Mouse (Mus musculus) limb, embryonic 13.5 days (tissue): Measurements from ENCODE around the gene 4930451I11Rik. TPM values are rescaled to one million over a fixed set of nuclear protein-coding genes. Genes with fewer than 3 reads are reported as not detected.

Experiments used
- ATAC-seq: fragments of 200-750 bp; cut with Nextera tagmentation; 2 replicates; pipeline ENCODE4 v1.8.0; 2017; ENCODE audit warnings: low read depth, moderate number of reproducible peaks, moderate TSS enrichment; ENCODE audit not compliant: low FRiP score
- H3K27ac ChIP-seq: fragments of 300-500 bp; sonication (generic); 2 replicates; pipeline ENCODE4 v1.5.1; 2015; ENCODE audit warnings: inconsistent platforms, mild to moderate bottlenecking, moderate library complexity
- H3K27me3 ChIP-seq: fragments of 300-500 bp; sonication (generic); 2 replicates; pipeline ENCODE4 v1.6.1; 2015; ENCODE audit warnings: mild to moderate bottlenecking, inconsistent platforms
- H3K36me3 ChIP-seq: fragments of 300-500 bp; sonication (generic); 2 replicates; pipeline ENCODE4 v1.6.1; 2015; ENCODE audit warnings: inconsistent platforms, mild to moderate bottlenecking, moderate library complexity
- H3K4me1 ChIP-seq: fragments of 300-500 bp; sonication (generic); 2 replicates; pipeline ENCODE4 v1.6.1; 2015; ENCODE audit warnings: inconsistent platforms
- H3K4me2 ChIP-seq: fragments of 300-500 bp; sonication (generic); replicated peaks from 2 replicates; pipeline ENCODE4 v1.6.1; 2015; ENCODE audit warnings: inconsistent platforms, mild to moderate bottlenecking, moderate library complexity
- H3K4me3 ChIP-seq: fragments of 300-500 bp; sonication (generic); 2 replicates; pipeline ENCODE4 v1.5.1; 2015; ENCODE audit warnings: moderate library complexity, mild to moderate bottlenecking, inconsistent platforms
- H3K9ac ChIP-seq: fragments of 300-500 bp; sonication (generic); 2 replicates; pipeline ENCODE4 v1.6.1; 2015; ENCODE audit warnings: mild to moderate bottlenecking, inconsistent platforms
- H3K9me3 ChIP-seq: fragments of 300-500 bp; sonication (generic); 2 replicates; pipeline ENCODE4 v1.6.1; 2016; ENCODE audit warnings: inconsistent platforms
- WGBS: fragments of 180-500 bp; shearing (Covaris S2); methylation state at CpG from one replicate; pipeline ENCODE4 v1.1.7; 2015; 5-methylcytosine and 5-hydroxymethylcytosine counted together
- polyA plus RNA-seq: library from polyadenylated mRNA; unstranded; fragments of >200 nt; fragmentation: Nextera tagmentation; extraction: Ambion mirVana; gene quantifications from 2 replicates; pipeline ENCODE4 v1.2.1, GENCODE M21; 2015

The 4930451I11Rik gene
- not detected in 2 replicates for polyA plus RNA-seq

DNA sequence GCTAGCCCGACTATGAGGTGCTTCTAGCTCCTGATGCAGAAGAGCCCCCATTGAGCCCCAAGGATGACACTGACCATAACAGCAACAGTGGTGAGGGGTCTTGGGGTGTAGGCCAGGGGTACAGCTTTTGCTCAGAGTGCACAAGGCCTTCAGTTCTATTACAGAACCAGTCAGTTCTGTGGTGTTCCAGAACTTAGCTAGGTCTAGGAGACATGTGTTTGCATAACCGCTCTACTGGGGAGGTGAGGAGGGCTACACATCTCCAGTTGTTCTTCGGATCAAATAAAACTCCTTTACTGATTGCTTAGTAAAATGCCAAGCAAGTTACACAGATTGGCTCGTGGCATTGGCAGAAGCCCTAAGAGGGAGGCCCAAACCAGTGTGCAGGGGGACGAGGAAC lies at the start of gene 4930451I11Rik:
Gene 4930451I11Rik (minus strand): TSS at position 101 of the 400 bp plus-strand sequence.
- Histone ChIP-seq H3K4me2 (peak within 1 kb of the TSS; percentile 53), H3K27ac (no peak within 1 kb of the TSS), H3K9me3 (no peaks in the 10 kb centered on the region), H3K9ac (no peak within 1 kb of the TSS), H3K27me3 (peaks cover 20% of the 10 kb centered on the region), H3K4me1 (peaks cover 6% of the 10 kb centered on the region; the same call in 1 of the 2 replicates), H3K4me3 (peak within 1 kb of the TSS; percentile 15), H3K36me3 (no peaks in the 10 kb centered on the region)
- ATAC-seq: no peak
- 58% methylated on average over 5 of the region's 5 CpGs for WGBS

DNA sequence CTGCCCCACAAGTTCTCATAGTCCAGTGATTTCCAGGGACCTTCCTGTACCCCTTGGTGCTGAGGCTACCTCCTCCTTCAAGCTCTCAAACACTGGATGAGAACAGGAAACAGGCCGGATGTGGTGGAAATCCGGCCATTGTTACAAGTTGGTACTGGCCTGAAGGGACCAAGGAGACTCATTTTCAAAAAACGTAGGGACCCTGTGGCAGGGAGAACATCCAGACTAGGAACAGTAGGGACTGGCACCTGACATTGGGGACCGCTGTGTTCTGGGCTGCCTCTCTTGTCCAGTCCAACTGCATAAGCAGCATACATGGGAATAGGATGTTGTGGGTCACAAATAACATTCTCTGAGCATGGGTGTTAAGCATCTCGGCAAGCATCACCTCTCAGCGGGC lies 49.6 kb upstream of the 4930451I11Rik start:
- Histone ChIP-seq H3K4me3 (no peak overlapping the region), H3K9ac (peak overlapping the region; percentile 90; the same call in 1 of the 2 replicates), H3K4me1 (peaks cover 28% of the 10 kb centered on the region), H3K27ac (peak overlapping the region; percentile 64; the same call in 1 of the 2 replicates), H3K9me3 (no peaks in the 10 kb centered on the region), H3K4me2 (peak overlapping the region; percentile 100), H3K36me3 (peaks cover 49% of the 10 kb centered on the region), H3K27me3 (no peaks in the 10 kb centered on the region)
- whole genome bisulfite sequencing: 82% methylated on average over 6 of the region's 6 CpGs
- ATAC-seq: no peak

DNA sequence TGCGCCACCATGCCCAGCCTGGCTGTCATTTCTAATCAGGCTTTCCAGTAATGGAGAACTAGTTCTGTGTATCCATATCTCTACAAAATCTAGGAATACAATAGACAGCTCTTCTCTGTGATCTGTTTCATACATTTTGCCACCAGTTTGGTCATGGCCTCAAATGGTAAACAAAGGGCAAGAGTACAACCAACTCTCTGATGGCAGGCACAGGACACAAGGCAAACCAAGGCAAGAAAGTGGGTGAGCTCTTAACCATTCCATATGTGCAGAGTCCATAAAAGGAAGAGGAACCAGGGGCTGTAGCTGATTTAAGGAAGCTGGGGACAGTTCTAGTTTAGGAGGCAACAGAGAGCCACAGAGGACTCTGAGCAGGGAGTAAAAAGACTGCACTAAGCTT lies 45.8 kb upstream of the 4930451I11Rik start:
- 97% methylated on average over 1 of the region's 1 CpGs for WGBS
- Histone ChIP-seq H3K27me3 (no peaks in the 10 kb centered on the region), H3K9me3 (no peaks in the 10 kb centered on the region), H3K36me3 (peaks cover 87% of the 10 kb centered on the region), H3K4me3 (no peak overlapping the region), H3K4me2 (no peak overlapping the region), H3K27ac (no peak overlapping the region), H3K4me1 (peaks cover 13% of the 10 kb centered on the region), H3K9ac (no peak overlapping the region)
- no peak for ATAC-seq

DNA sequence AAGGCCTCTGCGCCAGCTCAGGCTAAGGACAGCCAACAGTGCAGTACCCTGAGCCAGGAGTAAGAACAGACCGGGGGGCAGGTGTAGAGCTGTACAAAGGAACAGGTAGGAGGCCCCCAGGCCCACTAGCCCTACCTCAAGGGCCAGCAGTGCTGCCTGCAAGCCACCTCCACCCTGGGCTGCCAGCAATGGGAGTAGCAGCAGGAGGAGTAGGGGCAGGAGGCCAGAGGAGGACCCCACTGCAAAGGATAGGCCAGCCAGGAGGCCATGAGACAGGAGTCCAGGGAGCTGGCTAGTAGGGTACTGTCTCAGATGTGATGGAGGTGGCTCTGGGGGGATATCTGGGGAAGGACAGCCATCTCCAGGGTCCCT lies 39.1 kb upstream of the 4930451I11Rik start:
- Histone ChIP-seq H3K27me3 (no peaks in the 10 kb centered on the region), H3K4me2 (no peak overlapping the region), H3K4me1 (no peaks in the 10 kb centered on the region), H3K9me3 (no peaks in the 10 kb centered on the region), H3K36me3 (peaks cover 100% of the 10 kb centered on the region), H3K9ac (no peak overlapping the region), H3K4me3 (no peak overlapping the region), H3K27ac (no peak overlapping the region)
- ATAC-seq: 0 out of 2 replicates have a peak, but pooled peaks have one; percentile 37
- WGBS: 100% methylated on average over 2 of the region's 2 CpGs

DNA sequence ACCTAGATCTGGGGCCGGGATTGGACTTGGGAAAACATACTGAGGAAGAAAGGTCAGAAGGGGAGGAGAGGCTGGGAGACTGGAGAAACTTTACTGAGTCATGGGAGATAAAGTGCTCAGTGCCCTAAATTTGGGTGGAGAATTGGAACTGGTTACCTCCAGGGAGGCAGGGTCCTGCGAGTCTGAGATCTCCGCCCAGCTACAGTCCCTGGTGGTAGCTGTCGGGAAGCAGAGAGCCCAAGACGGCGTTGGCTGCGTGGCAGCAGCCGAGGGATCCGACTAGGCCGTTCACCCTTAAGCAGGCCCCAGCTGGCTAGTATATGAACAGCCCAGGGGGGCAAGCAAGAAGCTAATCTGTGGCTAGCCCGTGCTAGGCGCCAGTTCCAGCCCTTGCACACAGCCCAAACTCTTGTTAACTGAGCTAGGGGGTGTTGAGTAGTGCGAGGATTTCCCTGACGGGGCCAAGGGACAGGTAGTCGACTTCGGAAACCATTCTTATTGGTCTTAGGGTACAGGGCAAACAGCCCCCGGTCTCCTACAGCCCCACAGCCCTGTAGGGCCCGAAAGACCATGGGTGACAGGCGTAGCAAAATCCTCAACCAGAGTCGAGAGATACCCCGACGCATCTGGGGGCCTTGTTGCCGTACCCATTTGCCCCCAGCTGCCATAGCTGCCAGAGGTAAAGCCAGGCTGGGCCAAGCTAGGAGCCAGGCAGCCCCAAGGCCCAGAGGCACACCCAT lies 38.5 kb upstream of the 4930451I11Rik start:
- H3K9me3 ChIP-seq: no peaks in the 10 kb centered on the region
- 91% methylated on average over 23 of the region's 23 CpGs for whole genome bisulfite sequencing
- H3K4me3 ChIP-seq: no peak overlapping the region
- ATAC-seq: no peak
- H3K27me3 ChIP-seq: no peaks in the 10 kb centered on the region
- H3K36me3 ChIP-seq: peaks cover 100% of the 10 kb centered on the region
- no peak overlapping the region for H3K9ac ChIP-seq
- no peak overlapping the region for H3K27ac ChIP-seq
- H3K4me1 ChIP-seq: no peaks in the 10 kb centered on the region
- no peak overlapping the region for H3K4me2 ChIP-seq

DNA sequence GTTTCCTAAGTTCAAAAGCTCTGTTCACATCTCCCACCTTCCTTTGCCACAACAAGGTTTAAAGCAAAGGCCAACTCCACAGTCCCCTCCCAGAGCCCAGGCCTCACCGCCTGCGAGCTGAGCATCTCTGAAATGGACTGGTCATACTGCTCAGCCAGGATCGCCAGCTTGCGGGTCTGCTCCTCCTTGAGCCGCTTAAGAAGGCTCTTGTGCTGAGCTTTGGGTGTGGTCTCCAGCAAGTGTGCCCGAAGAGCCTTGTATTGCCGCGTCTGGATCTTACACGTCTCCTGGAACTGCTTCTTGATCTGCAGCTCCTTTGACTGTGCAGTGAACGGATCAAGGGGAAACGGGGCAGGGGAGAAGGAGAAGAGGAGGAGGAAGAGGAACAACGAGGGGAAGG lies 36.6 kb upstream of the 4930451I11Rik start:
- ATAC-seq: no peak
- Histone ChIP-seq H3K4me3 (no peak overlapping the region), H3K9ac (no peak overlapping the region), H3K27ac (no peak overlapping the region), H3K9me3 (no peaks in the 10 kb centered on the region), H3K4me2 (no peak overlapping the region), H3K36me3 (peaks cover 92% of the 10 kb centered on the region), H3K4me1 (peaks cover 15% of the 10 kb centered on the region), H3K27me3 (no peaks in the 10 kb centered on the region)
- WGBS: 87% methylated on average over 12 of the region's 12 CpGs

DNA sequence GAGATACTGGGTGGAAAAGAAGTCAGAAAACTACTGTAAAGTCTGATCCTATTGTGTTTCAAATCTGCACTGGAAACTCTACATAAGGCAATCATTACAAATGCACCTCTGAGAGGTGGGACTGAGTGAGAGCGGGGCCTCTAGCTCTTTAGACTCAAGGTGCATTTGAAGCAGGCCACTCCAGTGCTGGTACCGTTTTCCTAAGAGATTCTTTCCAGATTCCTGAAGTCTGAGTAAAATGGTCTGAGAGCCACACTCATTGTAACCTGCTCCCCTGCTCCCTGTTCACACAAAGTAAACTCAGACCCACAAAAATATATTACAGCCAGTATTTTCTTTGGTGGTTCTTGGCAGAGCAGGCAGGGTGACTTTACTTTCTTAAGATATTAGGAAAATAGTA lies 36.1 kb upstream of the 4930451I11Rik start:
- no peaks in the 10 kb centered on the region for H3K9me3 ChIP-seq
- no peak overlapping the region for H3K9ac ChIP-seq
- H3K4me2 ChIP-seq: no peak overlapping the region
- peaks cover 88% of the 10 kb centered on the region for H3K36me3 ChIP-seq
- WGBS: 85% methylated on average over 2 of the region's 2 CpGs
- peaks cover 19% of the 10 kb centered on the region for H3K4me1 ChIP-seq
- ATAC-seq: no peak
- no peak overlapping the region for H3K4me3 ChIP-seq
- H3K27ac ChIP-seq: no peak overlapping the region
- H3K27me3 ChIP-seq: no peaks in the 10 kb centered on the region

DNA sequence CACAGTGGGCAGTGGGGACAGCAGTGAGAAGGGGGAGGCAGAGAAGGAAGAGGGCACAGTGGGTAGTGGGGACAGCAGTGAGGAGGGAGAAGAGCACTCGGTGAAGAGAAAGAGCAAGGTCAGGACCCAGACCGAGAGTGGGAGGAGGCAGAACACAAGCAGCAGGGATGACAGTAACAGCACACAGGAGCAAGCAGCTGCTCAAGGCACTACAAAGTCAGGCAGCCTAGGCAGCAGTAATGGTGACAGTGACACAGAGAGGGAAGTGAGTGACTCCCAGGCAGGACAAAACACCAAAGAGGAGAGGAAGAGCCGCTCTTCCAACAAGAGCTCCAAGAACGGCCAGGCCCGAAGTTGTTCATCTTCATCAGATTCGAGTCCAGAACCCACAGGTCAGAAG lies 32.4 kb upstream of the 4930451I11Rik start:
- Histone ChIP-seq H3K4me2 (peak overlapping the region; percentile 88), H3K9ac (peak overlapping the region; percentile 82), H3K36me3 (peaks cover 62% of the 10 kb centered on the region), H3K27ac (peak overlapping the region; percentile 84; the same call in 1 of the 2 replicates), H3K4me3 (peak overlapping the region; percentile 75), H3K27me3 (no peaks in the 10 kb centered on the region), H3K4me1 (peaks cover 29% of the 10 kb centered on the region), H3K9me3 (no peaks in the 10 kb centered on the region)
- ATAC-seq: no peak
- 71% methylated on average over 6 of the region's 6 CpGs for WGBS

DNA sequence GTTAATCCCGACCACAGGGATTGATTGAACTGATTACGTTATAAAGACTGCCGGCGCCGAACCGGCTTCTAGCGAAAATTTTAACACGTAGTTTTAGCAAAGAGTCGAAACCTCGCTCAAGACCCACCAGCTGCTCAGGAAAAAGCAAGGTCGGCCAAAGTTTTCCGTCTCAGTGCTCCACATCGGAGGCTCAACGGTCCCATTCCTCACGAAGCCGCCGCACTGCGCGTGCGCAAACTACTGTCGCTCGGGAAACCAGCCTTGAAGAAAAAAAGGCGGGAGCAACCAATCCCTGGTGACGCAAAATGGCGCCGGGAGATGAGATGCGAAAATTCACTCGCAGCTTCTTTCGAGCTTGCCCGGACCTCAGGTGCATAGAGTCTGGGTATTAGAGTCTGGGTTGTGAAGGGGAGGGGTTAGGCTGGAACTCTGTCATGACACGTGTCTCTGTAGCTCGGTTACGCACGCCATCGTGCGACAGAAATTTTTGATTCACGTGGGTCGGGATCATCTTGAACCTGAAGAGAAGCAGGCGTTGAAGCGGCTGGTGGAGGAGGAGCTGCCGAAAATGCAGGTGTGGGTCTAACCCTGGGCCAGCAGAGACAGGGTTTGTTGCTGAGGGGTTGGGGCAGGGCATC lies 30.8 kb upstream of the 4930451I11Rik start, which contains the start of gene Ino80e:
Gene Ino80e (minus strand): TSS at position 231 of the 638 bp plus-strand sequence.
- no peaks in the 10 kb centered on the region for H3K27me3 ChIP-seq
- peaks cover 62% of the 10 kb centered on the region for H3K36me3 ChIP-seq
- peaks cover 29% of the 10 kb centered on the region for H3K4me1 ChIP-seq
- WGBS: under 1% methylated on average over 41 of the region's 41 CpGs
- H3K4me2 ChIP-seq: peak within 1 kb of the TSS; percentile 88
- peak within 1 kb of the TSS; percentile 84 for H3K27ac ChIP-seq
- ATAC-seq: peak; percentile 75
- H3K9me3 ChIP-seq: no peaks in the 10 kb centered on the region
- H3K9ac ChIP-seq: peak within 1 kb of the TSS; percentile 82
- H3K4me3 ChIP-seq: peak within 1 kb of the TSS; percentile 75

DNA sequence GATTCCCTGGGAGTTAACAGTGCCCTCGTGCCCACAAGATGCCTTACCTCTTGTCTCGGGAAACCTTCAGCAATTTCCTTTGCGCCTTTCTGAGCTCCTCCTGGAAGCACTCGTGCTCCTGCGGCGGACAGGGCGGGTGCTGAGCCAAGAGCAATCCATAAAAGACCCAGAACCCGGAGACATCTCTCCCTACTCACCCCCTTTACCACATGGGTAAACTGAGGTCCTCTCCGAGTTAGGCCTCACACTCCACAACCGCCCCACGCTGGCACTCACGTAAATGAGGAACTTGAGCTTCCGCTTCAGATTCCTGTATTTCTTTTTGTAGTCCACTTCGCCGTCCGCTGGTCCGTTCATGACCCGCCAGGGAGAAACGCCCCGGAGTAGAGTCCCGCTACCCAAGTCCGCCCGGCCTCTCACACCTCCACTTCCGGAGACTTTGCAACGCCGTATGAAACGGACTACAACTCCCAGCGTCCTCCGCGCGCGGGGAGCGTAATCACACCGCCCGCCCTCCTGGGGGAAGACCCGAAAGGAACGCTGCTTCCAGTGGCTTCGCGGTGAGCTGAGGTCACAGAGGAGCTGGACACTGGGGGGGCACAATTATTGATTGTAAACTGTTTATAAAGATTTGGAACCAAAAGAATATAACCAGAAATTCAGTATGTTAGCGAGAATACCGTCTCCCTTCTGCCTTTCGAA lies 30.1 kb upstream of the 4930451I11Rik start, which contains the start of gene Hirip3:
Gene Hirip3 (plus strand): TSS at position 544 of the 702 bp plus-strand sequence.
- ATAC-seq: peak; percentile 92
- Histone ChIP-seq H3K4me2 (peak within 1 kb of the TSS; percentile 88), H3K4me3 (peak within 1 kb of the TSS; percentile 75), H3K9ac (peak within 1 kb of the TSS; percentile 82), H3K9me3 (no peaks in the 10 kb centered on the region), H3K27me3 (no peaks in the 10 kb centered on the region), H3K4me1 (peaks cover 29% of the 10 kb centered on the region), H3K27ac (peak within 1 kb of the TSS; percentile 84), H3K36me3 (peaks cover 62% of the 10 kb centered on the region)
- WGBS: under 1% methylated on average over 42 of the region's 42 CpGs

DNA sequence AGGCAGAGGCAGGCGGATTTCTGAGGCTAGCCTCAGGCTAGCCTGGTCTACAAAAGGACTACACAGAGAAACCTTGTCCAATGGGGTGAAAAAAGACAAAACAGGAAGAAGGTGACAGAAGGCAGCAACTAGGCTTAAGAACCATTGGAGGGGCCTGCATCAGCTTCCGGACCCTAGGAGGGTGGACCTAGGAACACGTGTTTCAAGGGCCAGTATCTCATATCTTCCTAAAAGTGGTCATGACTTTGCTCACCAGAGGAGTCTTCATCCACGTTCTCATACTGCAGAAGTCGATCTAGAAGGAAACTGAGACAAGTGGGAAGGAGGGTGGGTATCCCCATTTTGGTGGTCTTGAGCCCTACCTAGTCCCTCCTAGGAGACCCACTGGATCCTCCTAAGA lies 29.5 kb upstream of the 4930451I11Rik start:
- Histone ChIP-seq H3K36me3 (peaks cover 62% of the 10 kb centered on the region), H3K4me1 (peaks cover 29% of the 10 kb centered on the region), H3K4me2 (peak overlapping the region; percentile 88), H3K4me3 (peak overlapping the region; percentile 75), H3K9me3 (no peaks in the 10 kb centered on the region), H3K9ac (peak overlapping the region; percentile 82), H3K27me3 (no peaks in the 10 kb centered on the region), H3K27ac (no peak overlapping the region)
- no peak for ATAC-seq
- 71% methylated on average over 5 of the region's 5 CpGs for WGBS
